Mouse (Mus musculus): ENCODE measurements around the gene Ubtd1. TPM values are rescaled to one million over a fixed set of nuclear protein-coding genes. Genes with fewer than 3 reads are reported as not detected.

Ubtd1 gene
- 11.9 TPM for total RNA-seq (2023)

GRCm38 (mm10) chr19:41981595-41981927 lies at the start of gene Ubtd1:
Gene Ubtd1 (plus strand): TSS chr19:41981763.

GRCm38 (mm10) chr19:41933179-41934086 lies 48.1 kb upstream of the Ubtd1 start, which contains the start of the genes Exosc1 and Zdhhc16:
Gene Exosc1 (minus strand): TSS chr19:41933423.
Gene Zdhhc16 (plus strand): TSS chr19:41933480.

GRCm38 (mm10) chr19:41980819-41981594 lies 556 bp upstream of the Ubtd1 start, which contains the start of gene Mms19:
Gene Mms19 (minus strand): TSS chr19:41981157.

GRCm38 (mm10) chr19:42035456-42036248 lies 54.1 kb downstream of the Ubtd1 start, which contains the start of gene Ankrd2:
Gene Ankrd2 (plus strand): TSS chr19:42036000.

GRCm38 (mm10) chr19:42045269-42046102 lies 63.9 kb downstream of the Ubtd1 start, which contains the start of gene Hoga1:
Gene Hoga1 (plus strand): TSS chr19:42045610.

GRCm38 (mm10) chr19:42051948-42052347 lies 70.4 kb downstream of the Ubtd1 start, which contains the start of gene 4933411K16Rik:
Gene 4933411K16Rik (plus strand): TSS chr19:42052248.

Other genes starting within 250 kb of the Ubtd1 start
- gene Slit1, start 238.1 kb upstream of the Ubtd1 start, total RNA-seq (2023), result 0.15 TPM
- gene Arhgap19, start 179.7 kb upstream of the Ubtd1 start, total RNA-seq (2023), result 2.9 TPM
- 67.5 TPM for gene Frat1, start 151.8 kb upstream of the Ubtd1 start, total RNA-seq (2023)
- 98.7 TPM for gene Frat2, start 133.6 kb upstream of the Ubtd1 start, total RNA-seq (2023)
- gene Rrp12, start 85.6 kb upstream of the Ubtd1 start, total RNA-seq (2023), result 35.0 TPM
- 47.8 TPM for gene Pgam1, start 69.8 kb upstream of the Ubtd1 start, total RNA-seq (2023)
- 36.5 TPM for gene Exosc1, start 48.3 kb upstream of the Ubtd1 start, total RNA-seq (2023)
- gene Zdhhc16, start 48.3 kb upstream of the Ubtd1 start, total RNA-seq (2023), result 24.0 TPM
- gene Mms19, start 606 bp upstream of the Ubtd1 start, total RNA-seq (2023), result 112 TPM
- not detected for gene Ankrd2, start 54.2 kb downstream of the Ubtd1 start, total RNA-seq (2023)
- not detected for gene Hoga1, start 63.8 kb downstream of the Ubtd1 start, total RNA-seq (2023)
- gene 4933411K16Rik, start 70.5 kb downstream of the Ubtd1 start, total RNA-seq (2023), result not detected
- not detected for gene Morn4, start 104.6 kb downstream of the Ubtd1 start, total RNA-seq (2023)
- 49.5 TPM for gene Pi4k2a, start 108.7 kb downstream of the Ubtd1 start, total RNA-seq (2023)
- 7.1 TPM for gene Avpi1, start 147.3 kb downstream of the Ubtd1 start, total RNA-seq (2023)
- 19.4 TPM for gene Marveld1, start 165.6 kb downstream of the Ubtd1 start, total RNA-seq (2023)
- gene Zfyve27, start 182.2 kb downstream of the Ubtd1 start, total RNA-seq (2023), result 82.2 TPM
- not detected for gene Sfrp5, start 220.5 kb downstream of the Ubtd1 start, total RNA-seq (2023)